Mouse (Mus musculus) C2C12 (cell line): ENCODE results near the gene Ube3c. TPM values are rescaled to one million over a fixed set of nuclear protein-coding genes. Genes with fewer than 3 reads are reported as not detected.
"Not testable (repeated sequence)": the region's sequence is repeated elsewhere in the genome, so short reads cannot be mapped to it uniquely, and the experiment has no call there.

Source experiments
- H3K27me3 ChIP-seq: one replicate; pipeline ENCODE4 v1.6.1; 2011; ENCODE audit not compliant: control insufficient read depth, insufficient read depth, insufficient read length
- H3K36me3 ChIP-seq: one replicate; pipeline ENCODE4 v1.6.1; 2011; ENCODE audit not compliant: control insufficient read depth, insufficient read depth
- H3K4me3 ChIP-seq: one replicate; pipeline ENCODE4 v1.5.1; 2011; ENCODE audit warnings: mild to moderate bottlenecking, control low read depth; ENCODE audit not compliant: poor library complexity, insufficient read depth, severe bottlenecking
- H3K79me2 ChIP-seq: one replicate; pipeline ENCODE4 v1.6.1; 2011; ENCODE audit not compliant: control insufficient read depth, insufficient read depth
- H3K79me3 ChIP-seq: one replicate; pipeline ENCODE4 v1.6.1; 2011; ENCODE audit warnings: low read depth, control low read depth
- H3ac ChIP-seq: one replicate; pipeline ENCODE3; 2011; ENCODE audit warnings: low read depth; ENCODE audit not compliant: control insufficient read depth, insufficient read length
- CEBPB ChIP-seq: IDR thresholded peaks from one replicate; pipeline ENCODE4 v1.6.1; 2011; ENCODE audit warnings: low read depth, mild to moderate bottlenecking, control low read depth, moderate library complexity
- CTCF ChIP-seq: IDR thresholded peaks from one replicate; pipeline ENCODE4 v1.5.1; 2011; ENCODE audit not compliant: control insufficient read depth, insufficient read depth, insufficient read length
- FOSL1 ChIP-seq: IDR thresholded peaks from one replicate; pipeline ENCODE4 v1.8.0; 2011; ENCODE audit warnings: mild to moderate bottlenecking, low read length; ENCODE audit not compliant: poor library complexity, insufficient read depth, severe bottlenecking
- MAX ChIP-seq: IDR thresholded peaks from one replicate; pipeline ENCODE4 v1.6.1; 2011; ENCODE audit warnings: mild to moderate bottlenecking, control low read depth
- MYOD1 ChIP-seq: IDR thresholded peaks from one replicate; pipeline ENCODE4 v1.6.1; 2011; ENCODE audit warnings: low read depth; ENCODE audit not compliant: control insufficient read depth, insufficient read length
- MYOG ChIP-seq: IDR thresholded peaks from one replicate; pipeline ENCODE4 v1.6.1; 2011; ENCODE audit not compliant: control insufficient read depth, insufficient read length; ENCODE audit errors: extremely low read depth
- USF1 ChIP-seq: IDR thresholded peaks from one replicate; pipeline ENCODE4 v1.6.1; 2011; ENCODE audit warnings: low read depth, mild to moderate bottlenecking, control low read depth, moderate library complexity
- polyA plus RNA-seq: library from polyadenylated mRNA; unstranded; fragments of >200 nt; fragmentation: generic; extraction: Trizol; gene quantifications from one replicate; pipeline ENCODE4 v1.2.1, GENCODE M21; 2012; ENCODE audit warnings: missing spikeins

The Ube3c gene
- polyA plus RNA-seq, 1 experiment: 26.6 TPM

DNA sequence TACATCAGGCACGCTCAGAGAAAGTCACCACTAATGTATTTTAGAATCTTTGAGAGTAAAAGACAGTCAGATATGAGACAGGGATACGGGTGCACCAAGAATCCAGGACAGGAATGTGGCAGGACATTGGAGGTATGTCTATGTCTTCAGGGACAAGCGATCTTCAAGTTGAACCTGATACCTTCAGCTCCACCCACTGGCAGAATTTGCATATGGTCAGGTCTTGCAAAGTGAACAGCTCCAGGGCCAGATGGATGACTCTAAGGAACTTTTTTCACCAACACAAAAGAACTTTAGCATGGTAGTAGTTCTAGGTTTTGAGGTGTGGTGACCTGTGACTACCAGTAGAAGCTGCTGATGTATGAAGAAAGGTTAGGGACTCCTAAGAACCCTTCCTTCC lies 62.7 kb downstream of the Ube3c start:
- Histone ChIP-seq H3K4me3 (no peak overlapping the region), H3K79me2 (no peaks in the 10 kb centered on the region), H3ac (no peak overlapping the region), H3K79me3 (no peaks in the 10 kb centered on the region), H3K36me3 (peaks cover 43% of the 10 kb centered on the region), H3K27me3 (no peaks in the 10 kb centered on the region)
- TF ChIP-seq MYOD1 (no peak), CTCF (no peak), CEBPB (no peak), FOSL1 (no peak), MYOG (no peak), USF1 (no peak), MAX (no peak)

DNA sequence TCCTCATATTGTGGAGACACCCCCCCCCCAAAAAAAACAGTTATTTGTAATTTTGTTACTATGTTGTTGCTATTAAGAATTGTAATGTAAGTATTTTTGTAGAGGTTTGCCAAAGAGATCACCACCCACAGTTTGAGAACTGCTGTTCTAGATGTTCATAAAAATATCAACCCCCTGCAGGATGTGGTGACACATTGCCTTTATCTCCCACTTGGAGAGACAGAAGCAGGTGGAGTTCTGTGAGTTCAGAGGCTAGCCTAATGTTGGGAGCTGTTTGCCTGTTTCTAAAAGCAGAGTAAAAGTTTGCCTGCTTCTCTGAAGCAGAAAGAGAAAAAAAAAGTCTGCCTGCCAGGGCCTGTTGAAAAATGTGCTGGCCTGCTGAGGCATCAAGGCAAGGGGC lies 67.3 kb downstream of the Ube3c start:
- no peak overlapping the region for H3K4me3 ChIP-seq
- H3K79me3 ChIP-seq: no peaks in the 10 kb centered on the region
- peaks cover 65% of the 10 kb centered on the region for H3K36me3 ChIP-seq
- no peaks in the 10 kb centered on the region for H3K79me2 ChIP-seq
- no peak overlapping the region for H3ac ChIP-seq
- TF ChIP-seq CTCF (no peak), MYOD1 (peak; percentile 80), FOSL1 (no peak), MAX (no peak), CEBPB (no peak), MYOG (no peak), USF1 (no peak)
- H3K27me3 ChIP-seq: no peaks in the 10 kb centered on the region

DNA sequence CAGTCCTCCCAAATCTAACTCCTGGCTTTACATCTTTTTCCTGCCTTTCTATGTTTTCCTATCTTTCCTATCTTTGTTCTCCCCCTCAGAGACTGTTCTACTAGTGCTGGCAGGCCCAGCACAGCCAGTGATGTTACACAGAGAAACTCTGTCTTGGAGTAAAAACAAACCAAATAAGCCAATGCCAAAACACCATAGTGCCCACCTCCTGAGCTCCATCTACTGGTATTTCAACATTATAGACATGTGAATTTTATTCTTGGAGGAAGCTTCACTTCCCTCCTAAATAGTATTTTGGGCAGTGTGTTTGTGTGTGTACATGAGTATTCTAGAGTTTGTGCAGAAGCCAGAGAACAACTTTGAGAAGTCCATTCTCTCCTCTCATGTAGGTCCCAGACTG lies 67.8 kb downstream of the Ube3c start:
- no peaks in the 10 kb centered on the region for H3K79me2 ChIP-seq
- no peak overlapping the region for H3K4me3 ChIP-seq

DNA sequence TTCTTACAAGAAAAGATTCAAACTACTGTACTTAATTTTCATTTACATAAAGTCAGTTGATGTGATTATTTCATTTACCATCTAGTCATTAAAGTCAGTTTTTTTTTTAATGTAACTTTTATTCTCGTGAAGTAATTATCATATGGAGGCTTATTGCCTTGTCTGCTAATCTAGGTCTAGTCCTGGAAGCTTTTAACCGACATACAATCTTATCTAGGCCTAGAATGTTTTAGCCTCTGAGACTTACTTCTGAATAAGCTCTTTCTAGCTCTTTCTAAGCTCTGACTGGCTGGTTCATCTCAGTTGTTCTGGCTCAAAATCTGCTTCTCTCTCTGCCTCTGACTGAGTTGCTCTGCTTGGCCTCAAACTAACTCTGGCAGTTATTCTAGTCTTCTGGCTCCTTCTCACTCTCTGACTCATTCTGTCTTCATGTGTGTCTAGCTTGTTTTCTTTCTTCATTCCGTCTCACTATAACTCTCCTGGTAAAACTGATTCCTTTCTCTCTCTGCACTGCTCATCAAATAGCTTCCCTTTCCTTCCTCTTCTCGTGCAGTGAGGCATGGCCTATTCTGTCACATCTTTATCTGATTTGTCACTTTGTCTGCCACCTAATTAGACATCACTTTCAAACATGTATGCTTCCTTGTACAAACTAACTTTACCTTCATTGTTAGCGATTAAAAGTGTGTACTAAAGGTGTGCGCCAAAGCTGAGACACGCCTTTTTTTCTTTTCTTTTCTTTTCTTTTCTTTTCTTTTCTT lies 72.3 kb downstream of the Ube3c start:
- peaks cover 60% of the 10 kb centered on the region for H3K36me3 ChIP-seq
- H3K79me2 ChIP-seq: no peaks in the 10 kb centered on the region
- no peak overlapping the region for H3K4me3 ChIP-seq
- H3ac ChIP-seq: no peak overlapping the region
- no peak for TF ChIP-seq USF1
- no peak for TF ChIP-seq CTCF
- no peak for TF ChIP-seq MYOD1
- TF ChIP-seq CEBPB: no peak
- no peak for TF ChIP-seq MYOG
- TF ChIP-seq MAX: no peak
- no peak for TF ChIP-seq FOSL1
- H3K27me3 ChIP-seq: no peaks in the 10 kb centered on the region
- H3K79me3 ChIP-seq: no peaks in the 10 kb centered on the region

More for the DNA sequence above, 67.8 kb downstream of the Ube3c start:
- peaks cover 65% of the 10 kb centered on the region for H3K36me3 ChIP-seq
- H3K79me3 ChIP-seq: no peaks in the 10 kb centered on the region
- no peak overlapping the region for H3ac ChIP-seq
- no peaks in the 10 kb centered on the region for H3K27me3 ChIP-seq
- TF ChIP-seq FOSL1: no peak
- no peak for TF ChIP-seq CEBPB
- no peak for TF ChIP-seq MYOD1
- no peak for TF ChIP-seq MYOG
- TF ChIP-seq USF1: no peak
- no peak for TF ChIP-seq MAX
- TF ChIP-seq CTCF: no peak

DNA sequence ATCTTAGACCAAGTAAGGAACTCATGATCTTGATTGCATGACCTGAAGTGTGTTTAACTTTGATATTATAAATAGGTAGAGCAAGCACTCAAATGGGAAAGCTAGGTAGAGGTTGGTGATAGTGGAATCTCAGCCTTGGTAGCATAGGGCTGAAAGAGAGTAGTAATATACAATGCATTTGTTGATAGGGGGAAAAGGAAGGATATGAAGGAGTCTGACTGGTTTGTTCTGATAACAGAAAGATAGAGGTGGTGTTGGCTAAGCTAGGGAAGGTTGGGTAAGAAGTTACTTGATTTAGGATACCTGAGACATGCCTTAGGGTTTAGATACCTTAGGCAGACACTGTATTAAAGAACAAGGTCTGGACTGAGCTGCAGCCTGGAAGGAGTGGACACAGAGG lies 82.7 kb downstream of the Ube3c start:
- H3K4me3 ChIP-seq: no peak overlapping the region
- no peak overlapping the region for H3ac ChIP-seq
- peaks cover 30% of the 10 kb centered on the region for H3K36me3 ChIP-seq
- H3K79me2 ChIP-seq: no peaks in the 10 kb centered on the region
- no peaks in the 10 kb centered on the region for H3K27me3 ChIP-seq
- no peak for TF ChIP-seq CTCF
- TF ChIP-seq MAX: no peak
- no peak for TF ChIP-seq FOSL1
- TF ChIP-seq MYOG: no peak
- TF ChIP-seq CEBPB: no peak
- TF ChIP-seq MYOD1: no peak
- TF ChIP-seq USF1: no peak
- H3K79me3 ChIP-seq: no peaks in the 10 kb centered on the region

DNA sequence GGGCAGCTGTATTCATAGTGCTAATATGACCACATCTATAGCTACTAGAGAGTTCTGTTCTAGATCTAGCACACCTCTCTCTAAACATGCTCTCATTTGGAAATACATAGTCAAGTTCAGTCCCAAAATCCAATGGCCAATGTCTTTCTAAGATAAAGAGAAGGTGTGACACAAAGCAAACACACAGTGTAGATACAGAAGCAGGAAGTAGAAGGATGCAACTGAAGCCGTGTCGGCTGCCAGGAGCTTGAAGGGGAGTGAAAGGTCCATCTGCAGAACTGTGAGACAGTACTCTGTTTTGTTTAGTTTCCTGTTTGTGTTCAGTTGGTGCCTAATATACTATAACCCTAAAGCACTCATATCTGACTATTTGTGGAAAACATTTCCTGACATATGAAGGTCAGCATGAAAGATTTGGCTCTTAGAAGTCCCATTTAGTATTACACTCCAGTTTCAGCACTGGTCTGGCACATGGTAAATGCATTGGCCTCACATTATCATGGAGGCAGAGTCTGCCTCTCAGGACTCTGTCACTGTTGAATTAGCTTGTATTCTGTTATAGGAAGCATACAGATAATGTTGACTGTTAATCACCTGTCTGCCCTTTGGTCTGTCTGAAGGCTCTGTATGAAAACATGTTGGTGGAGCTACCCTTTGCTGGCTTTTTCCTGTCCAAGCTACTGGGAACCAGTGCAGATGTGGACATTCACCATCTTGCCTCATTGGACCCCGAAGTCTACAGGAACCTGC lies 88.7 kb downstream of the Ube3c start:
- TF ChIP-seq USF1 (no peak), CTCF (no peak), MYOD1 (no peak), CEBPB (no peak), MYOG (no peak), MAX (no peak), FOSL1 (no peak)
- Histone ChIP-seq H3K36me3 (peaks cover 32% of the 10 kb centered on the region), H3K27me3 (no peaks in the 10 kb centered on the region), H3K79me3 (no peaks in the 10 kb centered on the region), H3ac (no peak overlapping the region), H3K79me2 (no peaks in the 10 kb centered on the region), H3K4me3 (no peak overlapping the region)

DNA sequence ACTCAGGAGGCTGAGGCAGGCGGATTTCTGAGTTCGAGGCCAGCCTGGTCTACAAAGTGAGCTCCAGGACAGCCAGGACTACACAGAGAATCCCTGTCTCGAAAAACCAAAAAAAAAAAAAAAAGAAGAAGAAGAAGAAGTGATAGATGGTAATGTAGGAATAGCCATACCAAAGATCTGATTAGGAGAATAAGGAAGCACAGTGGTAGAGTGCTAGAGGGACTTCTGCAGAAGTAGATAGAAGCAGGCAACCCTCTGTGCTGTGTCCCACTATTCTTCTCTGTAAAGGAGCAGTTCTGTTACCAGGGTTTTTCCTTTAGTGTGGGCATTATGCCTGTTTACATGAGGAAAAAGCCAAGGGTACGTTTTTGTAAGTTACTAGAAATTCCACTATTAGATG lies 92.2 kb downstream of the Ube3c start:
- not testable (repeated sequence) for H3K79me2 ChIP-seq, H3K27me3 ChIP-seq, H3ac ChIP-seq, H3K79me3 ChIP-seq, H3K4me3 ChIP-seq
- H3K36me3 ChIP-seq: peaks cover 63% of the 10 kb centered on the region
